Mouse (Mus musculus) intestine, embryonic 14.5 days (tissue): ENCODE measurements around the gene Otop3. TPM values are rescaled to one million over a fixed set of nuclear protein-coding genes. Genes with fewer than 3 reads are reported as not detected.

ENCODE experiments used
- ATAC-seq: fragments of 200-750 bp; cut with Nextera tagmentation; replicated peaks from 2 replicates; pipeline ENCODE4 v1.8.0; 2017; ENCODE audit warnings: low read depth, moderate number of reproducible peaks, moderate TSS enrichment, moderate library complexity; ENCODE audit not compliant: low FRiP score, low TSS enrichment
- DNase-seq: peaks from one replicate; pipeline ENCODE4 v3.0.0-alpha.2; 2018; ENCODE audit warnings: low spot score
- H3K27ac ChIP-seq: fragments of 300-500 bp; sonication (generic); 2 replicates; pipeline ENCODE4 v1.5.1; 2014; ENCODE audit warnings: low read depth, mild to moderate bottlenecking, control low read depth
- H3K27me3 ChIP-seq: fragments of 300-500 bp; sonication (generic); replicated peaks from 2 replicates; pipeline ENCODE4 v1.6.1; 2014; ENCODE audit warnings: low read length, control low read depth; ENCODE audit not compliant: control insufficient read depth, insufficient read depth
- H3K36me3 ChIP-seq: fragments of 300-500 bp; sonication (generic); 2 replicates; pipeline ENCODE4 v1.6.1; 2014; ENCODE audit warnings: low read length, control low read depth; ENCODE audit not compliant: control insufficient read depth, insufficient read depth
- H3K4me1 ChIP-seq: fragments of 300-500 bp; sonication (generic); replicated peaks from 2 replicates; pipeline ENCODE4 v1.6.1; 2014; ENCODE audit warnings: low read length, control low read depth, mixed read lengths; ENCODE audit not compliant: control insufficient read depth, insufficient read depth
- H3K4me2 ChIP-seq: fragments of 300-500 bp; sonication (generic); 2 replicates; pipeline ENCODE4 v1.6.1; 2014; ENCODE audit warnings: low read length
- H3K4me3 ChIP-seq: fragments of 300-500 bp; sonication (generic); 2 replicates; pipeline ENCODE4 v1.5.1; 2014; ENCODE audit warnings: low read depth, low read length, control low read depth, mixed read lengths
- H3K9ac ChIP-seq: fragments of 300-500 bp; sonication (generic); 2 replicates; pipeline ENCODE4 v1.6.1; 2014; ENCODE audit warnings: mild to moderate bottlenecking, low read length
- H3K9me3 ChIP-seq: fragments of 300-500 bp; sonication (generic); 2 replicates; pipeline ENCODE4 v1.6.1; 2016; ENCODE audit warnings: low read length, control low read depth; ENCODE audit not compliant: control insufficient read depth
- WGBS: fragments of 180-500 bp; shearing (Covaris S2); extraction: QIAGEN DNeasy Blood & Tissue Kit; methylation state at CpG from one replicate; pipeline ENCODE4 v1.1.7; 2014; 5-methylcytosine and 5-hydroxymethylcytosine counted together
- polyA plus RNA-seq: library from polyadenylated mRNA; unstranded; fragments of >200 nt; fragmentation: Nextera tagmentation; extraction: Ambion mirVana; gene quantifications from 2 replicates; pipeline ENCODE4 v1.2.1, GENCODE M21; 2014

The Otop3 gene
- polyA plus RNA-seq, 1 experiment from 2014 or later, result 0.65 TPM

GRCm38 (mm10) chr11:115374695-115375425 is 40.3 kb downstream of the Otop3 start:
- Histone ChIP-seq H3K27ac (no peak overlapping the region), H3K27me3 (peaks cover 19% of the 10 kb centered on the region), H3K4me2 (no peak overlapping the region; the same call in 1 of the 2 replicates), H3K9ac (no peak overlapping the region; the same call in 1 of the 2 replicates), H3K4me3 (no peak overlapping the region), H3K4me1 (peaks cover 6% of the 10 kb centered on the region; the same call in 1 of the 2 replicates), H3K9me3 (peaks cover 3% of the 10 kb centered on the region; the same call in 1 of the 2 replicates), H3K36me3 (no peaks in the 10 kb centered on the region)
- ATAC-seq (no peak), DNase-seq (peak; percentile 58)
- WGBS, result 62% methylated on average over 12 of the region's 12 CpGs

GRCm38 (mm10) chr11:115376722-115377121 is 42.2 kb downstream of the Otop3 start:
- H3K27me3 ChIP-seq, result peaks cover 19% of the 10 kb centered on the region
- no peak overlapping the region for H3K4me2 ChIP-seq
- H3K27ac ChIP-seq, result no peak overlapping the region
- H3K4me1 ChIP-seq, result peaks cover 10% of the 10 kb centered on the region; the same call in 1 of the 2 replicates
- 63% methylated on average over 7 of the region's 7 CpGs for WGBS
- DNase-seq (no peak), ATAC-seq (no peak)
- H3K9me3 ChIP-seq, result peaks cover 3% of the 10 kb centered on the region; the same call in 1 of the 2 replicates
- H3K36me3 ChIP-seq, result no peaks in the 10 kb centered on the region
- no peak overlapping the region for H3K4me3 ChIP-seq
- H3K9ac ChIP-seq, result no peak overlapping the region

DNA sequence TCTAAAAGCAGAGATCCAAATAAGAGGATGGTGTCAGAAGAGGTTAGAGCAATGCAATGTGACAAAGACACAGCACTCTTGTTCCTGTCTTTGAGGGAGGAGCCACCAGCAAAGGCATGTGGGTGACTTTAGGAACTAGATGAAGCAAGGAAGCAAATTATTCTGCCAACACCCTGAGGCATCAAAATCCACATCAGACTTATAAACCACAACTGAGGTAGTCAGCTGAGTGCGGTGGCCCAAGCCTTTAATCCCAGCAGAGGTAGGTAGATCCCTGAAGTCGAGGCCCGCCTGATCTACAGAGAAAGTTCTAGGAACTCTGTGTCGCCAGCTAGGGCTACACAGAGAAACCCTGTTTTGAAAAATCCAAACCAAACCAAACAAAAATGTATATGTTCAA is 42.7 kb downstream of the Otop3 start:
- Histone ChIP-seq H3K4me3 (no peak overlapping the region), H3K36me3 (no peaks in the 10 kb centered on the region), H3K9me3 (peaks cover 3% of the 10 kb centered on the region; the same call in 1 of the 2 replicates), H3K4me1 (peaks cover 10% of the 10 kb centered on the region; the same call in 1 of the 2 replicates), H3K4me2 (no peak overlapping the region), H3K27me3 (peaks cover 19% of the 10 kb centered on the region), H3K27ac (no peak overlapping the region), H3K9ac (no peak overlapping the region)
- WGBS, result 84% methylated on average over 4 of the region's 4 CpGs
- DNase-seq, result no peak
- ATAC-seq, result no peak

DNA sequence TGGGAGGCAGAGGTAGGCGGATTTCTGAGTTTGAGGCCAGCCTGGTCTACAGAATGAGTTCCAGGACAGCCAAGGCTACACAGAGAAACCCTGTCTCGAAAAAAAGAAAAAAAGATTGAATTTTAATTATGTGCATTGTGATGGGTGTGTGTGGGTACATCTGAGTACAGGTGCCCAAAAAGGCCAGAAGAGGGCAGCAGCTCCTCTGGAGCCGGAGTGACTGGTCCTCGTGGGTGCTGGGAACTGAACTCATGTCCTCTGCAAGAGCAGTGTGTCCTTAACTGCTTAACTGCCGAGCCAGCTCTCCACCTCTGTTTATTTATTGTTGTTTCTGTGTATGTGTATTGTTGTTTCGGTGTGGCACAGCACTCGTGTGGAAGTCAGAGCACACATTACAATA is 43.3 kb downstream of the Otop3 start:
- peaks cover 12% of the 10 kb centered on the region; the same call in 1 of the 2 replicates for H3K4me1 ChIP-seq
- no peak overlapping the region for H3K9ac ChIP-seq
- ATAC-seq (no peak), DNase-seq (no peak)
- peaks cover 3% of the 10 kb centered on the region; the same call in 1 of the 2 replicates for H3K9me3 ChIP-seq
- no peaks in the 10 kb centered on the region for H3K36me3 ChIP-seq
- WGBS, result 81% methylated on average over 7 of the region's 7 CpGs
- no peak overlapping the region for H3K4me3 ChIP-seq
- H3K4me2 ChIP-seq, result no peak overlapping the region
- no peak overlapping the region for H3K27ac ChIP-seq
- H3K27me3 ChIP-seq, result peaks cover 19% of the 10 kb centered on the region

DNA sequence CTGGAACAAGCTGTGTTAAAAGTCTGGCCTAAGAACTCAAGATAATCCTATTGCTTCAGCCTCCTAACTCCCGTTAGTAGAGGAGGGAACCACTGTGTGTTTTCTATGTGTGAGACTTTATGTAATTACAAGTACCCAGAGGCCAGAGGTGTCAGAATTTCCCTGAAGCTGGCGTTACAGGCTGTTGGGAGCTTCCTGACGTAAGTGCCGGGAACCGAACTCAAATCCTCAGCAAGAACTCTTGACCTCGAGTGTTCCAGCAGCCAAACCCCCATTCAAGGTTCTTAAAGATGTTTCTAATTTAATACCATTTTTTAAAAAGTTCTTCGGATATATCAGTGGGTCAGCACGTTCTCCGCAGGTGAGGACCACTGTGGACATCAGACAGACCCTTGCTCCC is 46.7 kb downstream of the Otop3 start:
- Histone ChIP-seq H3K4me1 (peaks cover 23% of the 10 kb centered on the region), H3K9me3 (peaks cover 3% of the 10 kb centered on the region; the same call in 1 of the 2 replicates), H3K4me2 (peak overlapping the region; percentile 81), H3K27me3 (no peaks in the 10 kb centered on the region), H3K27ac (peak overlapping the region; percentile 83), H3K4me3 (peak overlapping the region; percentile 70), H3K9ac (no peak overlapping the region; the same call in 1 of the 2 replicates), H3K36me3 (no peaks in the 10 kb centered on the region)
- DNase-seq (no peak), ATAC-seq (no peak)
- WGBS, result 9% methylated on average over 9 of the region's 9 CpGs

DNA sequence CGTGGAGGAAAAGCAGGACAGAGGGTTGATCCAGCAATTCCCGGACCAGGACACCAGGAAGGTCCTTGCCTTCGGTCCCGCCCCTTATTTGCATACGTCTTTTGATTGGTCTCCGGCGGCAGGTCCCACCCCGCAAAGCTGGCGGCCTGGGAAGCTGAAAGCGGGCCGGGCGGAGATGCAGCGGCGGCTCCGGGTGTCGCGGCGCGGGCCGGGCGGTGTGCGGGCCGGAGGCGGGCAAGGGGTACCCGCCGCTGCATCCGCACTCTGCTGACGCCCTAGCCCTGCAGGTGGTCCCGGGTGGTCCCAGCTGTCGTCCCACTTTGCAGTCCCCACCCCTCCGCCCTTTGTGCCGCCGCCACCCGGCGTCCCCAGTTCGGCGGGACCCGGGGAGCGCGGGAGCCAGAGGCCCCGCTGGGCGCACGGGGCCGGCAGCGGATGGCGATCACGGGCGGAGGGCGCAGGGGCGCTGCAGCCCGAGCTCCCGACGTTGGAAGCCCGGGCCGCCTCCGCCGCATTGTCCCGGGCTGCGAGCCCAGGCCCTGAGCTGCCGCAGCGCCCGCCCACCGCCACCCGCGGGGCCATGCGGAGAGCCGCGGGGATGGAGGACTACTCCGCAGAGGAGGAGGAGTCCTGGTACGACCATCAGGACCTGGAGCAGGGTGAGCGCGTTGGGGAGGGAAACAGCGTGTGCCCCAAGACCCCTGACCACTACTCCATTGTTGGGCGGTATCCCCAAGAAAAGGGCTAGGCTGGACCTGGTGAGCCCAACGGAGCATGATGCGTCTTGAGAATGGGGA is 47.4 kb downstream of the Otop3 start, which contains the start of gene Cdr2l:
Gene Cdr2l, plus strand, starts transcription at position 174 of the 797 bp plus-strand sequence.
- Histone ChIP-seq H3K9ac (peak within 1 kb of the TSS; percentile 81), H3K36me3 (no peaks in the 10 kb centered on the region), H3K4me1 (peaks cover 23% of the 10 kb centered on the region), H3K27me3 (no peaks in the 10 kb centered on the region), H3K4me3 (peak within 1 kb of the TSS; percentile 70), H3K27ac (peak within 1 kb of the TSS; percentile 83), H3K9me3 (peaks cover 3% of the 10 kb centered on the region; the same call in 1 of the 2 replicates), H3K4me2 (peak within 1 kb of the TSS; percentile 81)
- peak; percentile 89 for ATAC-seq
- WGBS, result under 1% methylated on average over 74 of the region's 76 CpGs
- peak; percentile 89 for DNase-seq

GRCm38 (mm10) chr11:115382891-115383290 is 48.4 kb downstream of the Otop3 start:
- peak overlapping the region; percentile 81 for H3K4me2 ChIP-seq

DNA sequence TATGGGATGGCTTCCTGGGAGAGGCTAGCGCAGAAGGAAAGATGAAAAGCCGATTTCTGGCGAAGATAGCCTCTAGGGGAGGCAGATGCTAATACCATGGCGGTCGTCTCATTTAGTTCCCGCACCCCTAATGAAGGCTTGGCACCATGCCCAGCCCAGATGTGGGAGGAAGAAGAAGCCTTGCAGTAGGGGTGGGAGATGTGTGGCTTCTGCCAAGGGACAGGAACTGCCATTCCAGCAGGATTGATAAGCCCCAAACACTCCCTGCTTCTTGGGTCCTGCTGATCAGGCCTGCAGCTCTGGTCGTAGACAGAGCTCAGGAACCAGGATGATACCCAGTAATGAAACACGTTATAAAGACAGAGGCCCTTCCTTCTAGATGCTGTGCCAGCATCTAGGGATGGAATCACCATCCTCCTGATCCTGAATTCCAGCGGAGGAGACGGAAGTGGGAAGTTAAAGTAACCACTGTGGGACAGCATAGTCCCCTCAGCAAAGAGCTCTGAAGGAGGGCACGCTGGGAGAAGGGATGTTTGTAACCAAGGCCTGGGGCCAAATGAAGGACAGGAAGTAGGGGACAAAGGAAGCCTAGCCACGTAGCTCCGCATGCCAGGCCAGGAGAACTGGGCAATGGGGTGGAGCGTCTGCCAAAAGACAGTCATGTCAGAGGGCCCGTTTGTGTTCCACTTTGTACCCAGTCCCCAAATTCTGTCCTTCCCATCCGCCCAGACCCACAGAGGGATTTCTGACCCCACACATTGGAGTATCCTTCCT is 49.4 kb downstream of the Otop3 start:
- no peak for ATAC-seq
- no peaks in the 10 kb centered on the region for H3K36me3 ChIP-seq
- peaks cover 23% of the 10 kb centered on the region for H3K4me1 ChIP-seq
- H3K27ac ChIP-seq, result no peak overlapping the region
- no peaks in the 10 kb centered on the region for H3K27me3 ChIP-seq
- H3K4me3 ChIP-seq, result 0 out of 2 replicates have a peak overlapping the region, but pooled peaks have one; percentile 70
- H3K9me3 ChIP-seq, result no peaks in the 10 kb centered on the region
- no peak overlapping the region for H3K9ac ChIP-seq
- DNase-seq, result no peak
- 47% methylated on average over 16 of the region's 16 CpGs for WGBS
- peak overlapping the region; percentile 81 for H3K4me2 ChIP-seq

More at GRCm38 (mm10) chr11:115382891-115383290, 48.4 kb downstream of the Otop3 start:
- ATAC-seq (no peak), DNase-seq (no peak)
- 25% methylated on average over 5 of the region's 5 CpGs for WGBS
- peaks cover 23% of the 10 kb centered on the region for H3K4me1 ChIP-seq
- peak overlapping the region; percentile 81 for H3K9ac ChIP-seq
- no peaks in the 10 kb centered on the region for H3K27me3 ChIP-seq
- H3K4me3 ChIP-seq, result peak overlapping the region; percentile 70
- no peaks in the 10 kb centered on the region for H3K36me3 ChIP-seq
- no peak overlapping the region for H3K27ac ChIP-seq
- peaks cover 1% of the 10 kb centered on the region; the same call in 1 of the 2 replicates for H3K9me3 ChIP-seq
